Mouse (Mus musculus): ENCODE measurements at regions not wholly inside any gene's neighbourhood (a gene's known extent, or its start where the extent isn't known, plus 50 kb on each side); places are given as distances from the start of the nearest gene placed in this dataset.

GRCm38 (mm10) chr2:172756472-172756860 lies 183.7 kb downstream of the Bmp7 start:
- 15% methylated on average over 8 of the region's 8 CpGs for WGBS
- no peaks in the 10 kb centered on the region for H3K36me3 ChIP-seq
- DNase-seq (ENCODE audit: low spot score), result no peak
- no peak overlapping the region for H3K27ac ChIP-seq
- no peak overlapping the region for H3K4me3 ChIP-seq
- no peaks in the 10 kb centered on the region for H3K9me3 ChIP-seq
- H3K27me3 ChIP-seq (ENCODE audit: insufficient read depth, poor library complexity, severe bottlenecking), result peaks cover 92% of the 10 kb centered on the region
- H3K4me1 ChIP-seq, result peaks cover 30% of the 10 kb centered on the region

GRCm38 (mm10) chr2:172758497-172758896 lies 181.6 kb downstream of the Bmp7 start:
- H3K36me3 ChIP-seq, result no peaks in the 10 kb centered on the region
- 9% methylated on average over 9 of the region's 9 CpGs for WGBS
- peak; percentile 85 for DNase-seq (ENCODE audit: low spot score)

GRCm38 (mm10) chr2:172765260-172765659 lies 174.9 kb downstream of the Bmp7 start:
- H3K9me3 ChIP-seq, result no peaks in the 10 kb centered on the region
- no peak overlapping the region for H3K4me3 ChIP-seq
- H3K27ac ChIP-seq, result no peak overlapping the region
- DNase-seq (ENCODE audit: low spot score), result no peak
- WGBS, result 83% methylated on average over 2 of the region's 2 CpGs
- peaks cover 34% of the 10 kb centered on the region for H3K27me3 ChIP-seq (ENCODE audit: insufficient read depth, poor library complexity, severe bottlenecking)
- H3K4me1 ChIP-seq, result peaks cover 8% of the 10 kb centered on the region
- no peaks in the 10 kb centered on the region for H3K36me3 ChIP-seq

More at GRCm38 (mm10) chr2:172758497-172758896, 181.6 kb downstream of the Bmp7 start:
- peaks cover 85% of the 10 kb centered on the region for H3K27me3 ChIP-seq (ENCODE audit: insufficient read depth, poor library complexity, severe bottlenecking)
- no peak overlapping the region for H3K27ac ChIP-seq
- no peak overlapping the region for H3K4me3 ChIP-seq
- H3K9me3 ChIP-seq, result no peaks in the 10 kb centered on the region
- peaks cover 25% of the 10 kb centered on the region for H3K4me1 ChIP-seq

GRCm38 (mm10) chr2:172766403-172766802 lies 173.7 kb downstream of the Bmp7 start:
- Histone ChIP-seq H3K36me3 (no peaks in the 10 kb centered on the region), H3K9me3 (no peaks in the 10 kb centered on the region), H3K4me1 (peaks cover 8% of the 10 kb centered on the region), H3K27me3 (ENCODE audit: insufficient read depth, poor library complexity, severe bottlenecking) (peaks cover 32% of the 10 kb centered on the region), H3K27ac (no peak overlapping the region), H3K4me3 (no peak overlapping the region)
- no peak for DNase-seq (ENCODE audit: low spot score)
- 42% methylated on average over 7 of the region's 7 CpGs for WGBS

- 76% methylated on average over 8 of the region's 8 CpGs for WGBS
- Histone ChIP-seq H3K27me3 (ENCODE audit: insufficient read depth, poor library complexity, severe bottlenecking) (peaks cover 23% of the 10 kb centered on the region; the same call in 1 of the 2 replicates), H3K9me3 (no peaks in the 10 kb centered on the region), H3K4me3 (no peak overlapping the region), H3K27ac (no peak overlapping the region), H3K36me3 (no peaks in the 10 kb centered on the region), H3K4me1 (peaks cover 13% of the 10 kb centered on the region)
- DNase-seq (ENCODE audit: low spot score), result no peak
Measured at GRCm38 (mm10) chr2:172768756-172769155, 171.4 kb downstream of the Bmp7 start.

- WGBS, result 75% methylated on average over 6 of the region's 6 CpGs
- H3K4me1 ChIP-seq, result peaks cover 14% of the 10 kb centered on the region
- no peak for DNase-seq (ENCODE audit: low spot score)
- no peak overlapping the region for H3K27ac ChIP-seq
- H3K27me3 ChIP-seq (ENCODE audit: insufficient read depth, poor library complexity, severe bottlenecking), result peaks cover 27% of the 10 kb centered on the region
- H3K36me3 ChIP-seq, result no peaks in the 10 kb centered on the region
- no peaks in the 10 kb centered on the region for H3K9me3 ChIP-seq
- H3K4me3 ChIP-seq, result no peak overlapping the region
Measured at GRCm38 (mm10) chr2:172770061-172770460, 170.1 kb downstream of the Bmp7 start.

GRCm38 (mm10) chr2:172770606-172771005 lies 169.5 kb downstream of the Bmp7 start:
- Histone ChIP-seq H3K4me3 (no peak overlapping the region), H3K36me3 (no peaks in the 10 kb centered on the region), H3K9me3 (no peaks in the 10 kb centered on the region), H3K27ac (no peak overlapping the region), H3K4me1 (peaks cover 14% of the 10 kb centered on the region), H3K27me3 (ENCODE audit: insufficient read depth, poor library complexity, severe bottlenecking) (peaks cover 26% of the 10 kb centered on the region)
- 78% methylated on average over 14 of the region's 14 CpGs for WGBS
- DNase-seq (ENCODE audit: low spot score), result no peak

- no peak overlapping the region for H3K4me3 ChIP-seq
- peaks cover 6% of the 10 kb centered on the region for H3K4me1 ChIP-seq
- 2% methylated on average over 2 of the region's 2 CpGs for WGBS
- no peak overlapping the region for H3K27ac ChIP-seq
- no peaks in the 10 kb centered on the region for H3K9me3 ChIP-seq
- DNase-seq (ENCODE audit: low spot score), result no peak
- peaks cover 22% of the 10 kb centered on the region for H3K27me3 ChIP-seq (ENCODE audit: insufficient read depth, poor library complexity, severe bottlenecking)
- H3K36me3 ChIP-seq, result no peaks in the 10 kb centered on the region
Measured at GRCm38 (mm10) chr2:172773176-172773575, 166.9 kb downstream of the Bmp7 start.

- no peak overlapping the region for H3K4me3 ChIP-seq
- no peak for DNase-seq (ENCODE audit: low spot score)
- no peaks in the 10 kb centered on the region for H3K36me3 ChIP-seq
- no peaks in the 10 kb centered on the region for H3K9me3 ChIP-seq
- WGBS, result 67% methylated on average over 12 of the region's 12 CpGs
- H3K27me3 ChIP-seq (ENCODE audit: insufficient read depth, poor library complexity, severe bottlenecking), result peaks cover 25% of the 10 kb centered on the region
- H3K27ac ChIP-seq, result no peak overlapping the region
- H3K4me1 ChIP-seq, result peaks cover 6% of the 10 kb centered on the region
Measured at GRCm38 (mm10) chr2:172776485-172776884, 163.6 kb downstream of the Bmp7 start.

GRCm38 (mm10) chr2:172777774-172778173 lies 162.3 kb downstream of the Bmp7 start:
- DNase-seq (ENCODE audit: low spot score), result no peak
- Histone ChIP-seq H3K9me3 (no peaks in the 10 kb centered on the region), H3K4me3 (no peak overlapping the region), H3K36me3 (no peaks in the 10 kb centered on the region), H3K4me1 (peaks cover 6% of the 10 kb centered on the region), H3K27me3 (ENCODE audit: insufficient read depth, poor library complexity, severe bottlenecking) (peaks cover 23% of the 10 kb centered on the region), H3K27ac (no peak overlapping the region)
- 77% methylated on average over 2 of the region's 2 CpGs for WGBS

GRCm38 (mm10) chr2:172779096-172779495 lies 161.0 kb downstream of the Bmp7 start:
- no peak for DNase-seq (ENCODE audit: low spot score)
- WGBS, result 18% methylated on average over 5 of the region's 5 CpGs
- H3K4me1 ChIP-seq, result no peaks in the 10 kb centered on the region; the same call in 1 of the 2 replicates
- H3K36me3 ChIP-seq, result no peaks in the 10 kb centered on the region
- no peak overlapping the region for H3K4me3 ChIP-seq
- peaks cover 9% of the 10 kb centered on the region; the same call in 1 of the 2 replicates for H3K9me3 ChIP-seq
- H3K27me3 ChIP-seq (ENCODE audit: insufficient read depth, poor library complexity, severe bottlenecking), result peaks cover 20% of the 10 kb centered on the region
- no peak overlapping the region for H3K27ac ChIP-seq

- H3K27ac ChIP-seq, result no peak overlapping the region
- H3K36me3 ChIP-seq, result no peaks in the 10 kb centered on the region
- H3K27me3 ChIP-seq (ENCODE audit: insufficient read depth, poor library complexity, severe bottlenecking), result peaks cover 31% of the 10 kb centered on the region
- peaks cover 8% of the 10 kb centered on the region for H3K4me1 ChIP-seq
- H3K9me3 ChIP-seq, result peaks cover 10% of the 10 kb centered on the region; the same call in 1 of the 2 replicates
- DNase-seq (ENCODE audit: low spot score), result no peak
- H3K4me3 ChIP-seq, result no peak overlapping the region
- 71% methylated on average over 10 of the region's 10 CpGs for WGBS
Measured at GRCm38 (mm10) chr2:172782686-172783085, 157.4 kb downstream of the Bmp7 start.

GRCm38 (mm10) chr2:172786297-172786696 lies 153.8 kb downstream of the Bmp7 start:
- DNase-seq (ENCODE audit: low spot score), result no peak
- Histone ChIP-seq H3K27me3 (ENCODE audit: insufficient read depth, poor library complexity, severe bottlenecking) (peaks cover 53% of the 10 kb centered on the region), H3K36me3 (no peaks in the 10 kb centered on the region), H3K4me3 (no peak overlapping the region), H3K27ac (no peak overlapping the region), H3K4me1 (peaks cover 24% of the 10 kb centered on the region), H3K9me3 (peaks cover 10% of the 10 kb centered on the region; the same call in 1 of the 2 replicates)
- WGBS, result 26% methylated on average over 2 of the region's 2 CpGs
